In the genomic region with DNA sequence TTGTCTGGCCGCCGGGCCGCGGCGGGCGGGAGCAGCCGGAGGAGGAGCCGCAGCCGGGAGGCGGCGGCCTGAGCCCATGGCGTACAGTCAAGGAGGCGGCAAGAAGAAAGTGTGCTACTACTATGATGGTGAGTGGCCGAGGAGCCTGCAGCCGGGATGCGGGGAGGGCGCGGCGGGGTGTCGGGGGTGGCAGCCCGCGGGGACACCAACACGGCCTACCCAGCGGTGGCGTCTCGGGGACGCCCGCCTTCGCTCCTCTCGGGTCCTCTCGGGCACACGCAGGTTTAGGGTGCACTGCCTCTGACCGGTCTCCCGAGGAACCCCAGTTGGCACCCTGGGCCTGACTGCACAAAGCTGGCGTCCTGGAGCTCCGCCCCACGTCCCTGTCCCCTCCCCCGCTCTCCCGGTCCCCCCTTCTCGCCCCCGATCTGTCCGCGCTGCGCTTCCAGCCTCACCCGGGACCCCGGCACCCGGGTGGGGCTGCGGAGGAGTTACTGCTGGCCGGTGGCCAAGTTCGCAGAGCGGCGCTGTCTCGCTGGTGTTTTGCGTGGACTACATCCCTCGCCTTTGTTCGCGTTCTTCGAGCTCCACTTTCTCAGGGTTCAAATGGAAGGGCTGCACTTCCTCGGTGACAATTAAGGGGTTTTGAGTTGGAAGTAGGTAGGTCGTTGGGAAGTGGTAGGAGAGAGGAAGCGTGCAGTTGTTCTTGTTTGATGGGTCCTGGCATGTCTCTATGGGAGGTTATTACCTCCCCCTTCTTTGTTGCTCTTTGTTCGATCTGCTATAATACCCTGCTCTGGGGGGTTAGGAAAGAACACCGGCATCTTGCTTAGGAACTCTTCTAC, we compare ENCODE assay signal across 8 mouse cellular contexts. TPM values are rescaled to one million over a fixed set of nuclear protein-coding genes. Genes with fewer than 3 reads are reported as not detected.
A peak's percentile ranks its signal among the peaks of the same experiment; 100 is the strongest.
DNase-seq lines count a peak whose midpoint lies in the region; ATAC-seq and TF ChIP-seq lines count a peak whose summit lies in the region.

No protein-coding gene starts in this region.

- peak overlapping the region; percentile 84 for H3K9ac ChIP-seq in ES-E14 (ENCODE audit: insufficient read depth, low read depth, low read length, poor library complexity, severe bottlenecking)
- peak overlapping the region; percentile 97 for H3K9ac ChIP-seq in hindbrain, embryonic 16.5 days (ENCODE audit: low read depth, low read length)

- H3K27me3 ChIP-seq in hindbrain, embryonic 16.5 days (replicated peaks; ENCODE audit: control insufficient read depth, insufficient read depth, low read length): no peaks in the 10 kb centered on the region

- in situ Hi-C loops in ES-E14 (cut with MboI; ENCODE audit: low sequenced_read_pairs in 2 of 2, unreplicated experiment in 2 of 2): no loop called here

- peak overlapping the region; percentile 84 for H3K4me2 ChIP-seq in hindbrain, embryonic 16.5 days (ENCODE audit: low read length)

- peak overlapping the region; percentile 90 to 98 for H3K4me3 ChIP-seq in ES-E14 (ENCODE audit: insufficient read depth in 1 of 2, low read depth in 1 of 2, low read length in 2 of 2, poor library complexity in 1 of 2, severe bottlenecking in 1 of 2)
- peak overlapping the region; percentile 96 for H3K4me3 ChIP-seq in hindbrain, embryonic 16.5 days (ENCODE audit: low read length)

- peak; percentile 34 for DNase-seq in ES-E14 (ENCODE audit: low read depth, low spot score)
- DNase-seq in brain, adult 2 months (ENCODE audit: low read depth, low spot score): peak; percentile 73
- peak; percentile 55 for DNase-seq in forelimb bud, embryonic 11.5 days (ENCODE audit: low read depth, low spot score)
- DNase-seq in left cerebral cortex, adult 18-20 months (ENCODE audit: low spot score in 2 of 2): peak; percentile 52 to 69
- DNase-seq in lung, postnatal 4 days: peak; percentile 77 to 81
- peak; percentile 71 for DNase-seq in retina, embryonic 14.5 days (ENCODE audit: low spot score)
- no peak for DNase-seq in natural killer cell, adult 2 months (ENCODE audit: low spot score in 2 of 2)

- ATAC-seq in hindbrain, embryonic 16.5 days: peak; percentile 80

- no peaks in the 10 kb centered on the region for H3K36me3 ChIP-seq in ES-E14 (ENCODE audit: control insufficient read depth, insufficient read depth, low read length, poor library complexity, severe bottlenecking)
- H3K36me3 ChIP-seq in hindbrain, embryonic 16.5 days (ENCODE audit: control insufficient read depth, insufficient read depth, low read length): no peaks in the 10 kb centered on the region

- H3K9me3 ChIP-seq in ES-E14 (ENCODE audit: control insufficient read depth, insufficient read depth, low read depth, low read length): no peaks in the 10 kb centered on the region
- H3K9me3 ChIP-seq in hindbrain, embryonic 16.5 days (ENCODE audit: control insufficient read depth, low read length): no peaks in the 10 kb centered on the region

- under 1% methylated on average over 47 of the region's 63 CpGs for WGBS in hindbrain, embryonic 16.5 days

- H3K4me1 ChIP-seq in ES-E14 (ENCODE audit: control insufficient read depth in 2 of 2, insufficient read depth in 2 of 2, low read length in 2 of 2, poor library complexity in 1 of 2): no peaks in the 10 kb centered on the region; a peak in 1 of 4 replicates
- H3K4me1 ChIP-seq in hindbrain, embryonic 16.5 days (ENCODE audit: control insufficient read depth, insufficient read depth, low read depth, low read length): peaks cover 19% of the 10 kb centered on the region

- H3K27ac ChIP-seq in ES-E14 (ENCODE audit: insufficient read depth, low read depth, low read length, poor library complexity, severe bottlenecking): peak overlapping the region; percentile 81; the same call in 1 of the 2 replicates
- H3K27ac ChIP-seq in hindbrain, embryonic 16.5 days (ENCODE audit: low read depth, low read length): peak overlapping the region; percentile 100

TF ChIP-seq in ES-E14, 5 proteins besides CTCF, POLR2A, EP300 and RAD21:
- TF ChIP-seq CHD2 (IDR thresholded peaks at IDR 0.05; ENCODE audit: low read depth, low read length): no peak

RNA-seq across cellular contexts. Expression of a gene that starts 0.6 kb away (rescaled TPM):
- 57.8 and 91.3 TPM in 2 replicates for total RNA-seq in ES-E14 (2012; rRNA removed)
- polyA plus RNA-seq in hindbrain, embryonic 16.5 days (2015; fragmentation: Nextera tagmentation; extraction: Ambion mirVana): 283 and 302 TPM in 2 replicates
- 10 to 100 TPM; 80.3 to 81.3 TPM for total RNA-seq in left cerebral cortex, adult 18-20 months (2021)

Comparison
In these comparisons a context has a peak if more than half of its experiments do, and no peak if none do; other contexts are left out.
1. DNase-seq: peak in ES-E14 (single experiment), brain, adult 2 months (single experiment), forelimb bud, embryonic 11.5 days (single experiment), left cerebral cortex, adult 18-20 months (2 of 2), lung, postnatal 4 days (2 of 2) and retina, embryonic 14.5 days (single experiment); none in natural killer cell, adult 2 months (0 of 2).